Mouse (Mus musculus): ENCODE measurements around the gene Fam120b. TPM values are rescaled to one million over a fixed set of nuclear protein-coding genes. Genes with fewer than 3 reads are reported as not detected.

Gene Fam120b
- polyA plus RNA-seq, 1 experiment from 2014 or later = 29.6 TPM

- Histone ChIP-seq H3K9ac (ENCODE audit: low read length) (no peak overlapping the region), H3K4me2 (ENCODE audit: low read length) (no peak overlapping the region), H3K27me3 (replicated peaks; ENCODE audit: control insufficient read depth, insufficient read depth, low read length) (peaks cover 40% of the 10 kb centered on the region), H3K4me3 (ENCODE audit: low read depth, low read length) (no peak overlapping the region), H3K4me1 (replicated peaks; ENCODE audit: control insufficient read depth, insufficient read depth, low read length) (peaks cover 14% of the 10 kb centered on the region), H3K9me3 (ENCODE audit: control insufficient read depth, low read length) (no peaks in the 10 kb centered on the region), H3K36me3 (ENCODE audit: control insufficient read depth, insufficient read depth, low read length) (no peaks in the 10 kb centered on the region), H3K27ac (ENCODE audit: low read depth) (no peak overlapping the region)
- 91% methylated on average over 5 of the region's 5 CpGs for WGBS
- ATAC-seq (replicated peaks; ENCODE audit: low FRiP score, low TSS enrichment, low read depth) (no peak), DNase-seq (ENCODE audit: low spot score) (no peak)
These were observed 12.6 kb upstream of the Fam120b start for GRCm38 (mm10) chr17:15383360-15383759.

GRCm38 (mm10) chr17:15388892-15389291 lies 7.1 kb upstream of the Fam120b start:
- ATAC-seq (replicated peaks; ENCODE audit: low FRiP score, low TSS enrichment, low read depth) = peak; percentile 40; the same call in 1 of the 2 replicates
- H3K27ac ChIP-seq (ENCODE audit: low read depth) = peak overlapping the region; percentile 51; the same call in 1 of the 2 replicates

GRCm38 (mm10) chr17:15389356-15389755 lies 6.6 kb upstream of the Fam120b start:
- no peaks in the 10 kb centered on the region for H3K9me3 ChIP-seq (ENCODE audit: control insufficient read depth, low read length)
- no peaks in the 10 kb centered on the region for H3K4me1 ChIP-seq (replicated peaks; ENCODE audit: control insufficient read depth, insufficient read depth, low read length)
- no peak overlapping the region for H3K27ac ChIP-seq (ENCODE audit: low read depth)
- DNase-seq (ENCODE audit: low spot score) = peak; percentile 55
- ATAC-seq (replicated peaks; ENCODE audit: low FRiP score, low TSS enrichment, low read depth) = peak; percentile 93
- peak overlapping the region; percentile 22; the same call in 1 of the 2 replicates for H3K4me2 ChIP-seq (ENCODE audit: low read length)
- no peak overlapping the region for H3K9ac ChIP-seq (ENCODE audit: low read length)
- 64% methylated on average over 8 of the region's 8 CpGs for WGBS
- no peaks in the 10 kb centered on the region for H3K36me3 ChIP-seq (ENCODE audit: control insufficient read depth, insufficient read depth, low read length)
- no peak overlapping the region for H3K4me3 ChIP-seq (ENCODE audit: low read depth, low read length)
- no peaks in the 10 kb centered on the region; the same call in 1 of the 2 replicates for H3K27me3 ChIP-seq (replicated peaks; ENCODE audit: control insufficient read depth, insufficient read depth, low read length)

More at GRCm38 (mm10) chr17:15388892-15389291, 7.1 kb upstream of the Fam120b start:
- no peaks in the 10 kb centered on the region for H3K4me1 ChIP-seq (replicated peaks; ENCODE audit: control insufficient read depth, insufficient read depth, low read length)
- WGBS = 69% methylated on average over 4 of the region's 4 CpGs
- no peak overlapping the region for H3K4me3 ChIP-seq (ENCODE audit: low read depth, low read length)
- DNase-seq (ENCODE audit: low spot score) = peak; percentile 50
- no peaks in the 10 kb centered on the region; the same call in 1 of the 2 replicates for H3K27me3 ChIP-seq (replicated peaks; ENCODE audit: control insufficient read depth, insufficient read depth, low read length)
- H3K9ac ChIP-seq (ENCODE audit: low read length) = no peak overlapping the region
- no peak overlapping the region for H3K4me2 ChIP-seq (ENCODE audit: low read length)
- no peaks in the 10 kb centered on the region for H3K9me3 ChIP-seq (ENCODE audit: control insufficient read depth, low read length)
- H3K36me3 ChIP-seq (ENCODE audit: control insufficient read depth, insufficient read depth, low read length) = no peaks in the 10 kb centered on the region

GRCm38 (mm10) chr17:15401716-15402115 lies 5.7 kb downstream of the Fam120b start:
- no peaks in the 10 kb centered on the region for H3K27me3 ChIP-seq (replicated peaks; ENCODE audit: control insufficient read depth, insufficient read depth, low read length)
- H3K9me3 ChIP-seq (ENCODE audit: control insufficient read depth, low read length) = no peaks in the 10 kb centered on the region
- no peak for DNase-seq (ENCODE audit: low spot score)
- H3K27ac ChIP-seq (ENCODE audit: low read depth) = no peak overlapping the region
- H3K36me3 ChIP-seq (ENCODE audit: control insufficient read depth, insufficient read depth, low read length) = peaks cover 48% of the 10 kb centered on the region
- H3K9ac ChIP-seq (ENCODE audit: low read length) = no peak overlapping the region
- H3K4me1 ChIP-seq (replicated peaks; ENCODE audit: control insufficient read depth, insufficient read depth, low read length) = peaks cover 9% of the 10 kb centered on the region
- ATAC-seq (replicated peaks; ENCODE audit: low FRiP score, low TSS enrichment, low read depth) = no peak
- WGBS = 97% methylated on average over 17 of the region's 17 CpGs
- no peak overlapping the region for H3K4me2 ChIP-seq (ENCODE audit: low read length)
- no peak overlapping the region for H3K4me3 ChIP-seq (ENCODE audit: low read depth, low read length)

- ATAC-seq (replicated peaks; ENCODE audit: low FRiP score, low TSS enrichment, low read depth) (no peak), DNase-seq (ENCODE audit: low spot score) (peak; percentile 13)
- no peak overlapping the region for H3K9ac ChIP-seq (ENCODE audit: low read length)
- no peak overlapping the region for H3K27ac ChIP-seq (ENCODE audit: low read depth)
- H3K27me3 ChIP-seq (replicated peaks; ENCODE audit: control insufficient read depth, insufficient read depth, low read length) = no peaks in the 10 kb centered on the region
- no peak overlapping the region for H3K4me3 ChIP-seq (ENCODE audit: low read depth, low read length)
- H3K9me3 ChIP-seq (ENCODE audit: control insufficient read depth, low read length) = no peaks in the 10 kb centered on the region
- no peaks in the 10 kb centered on the region for H3K4me1 ChIP-seq (replicated peaks; ENCODE audit: control insufficient read depth, insufficient read depth, low read length)
- no peak overlapping the region for H3K4me2 ChIP-seq (ENCODE audit: low read length)
- WGBS = 82% methylated on average over 2 of the region's 2 CpGs
- peaks cover 87% of the 10 kb centered on the region for H3K36me3 ChIP-seq (ENCODE audit: control insufficient read depth, insufficient read depth, low read length)
These were observed 10.6 kb downstream of the Fam120b start for GRCm38 (mm10) chr17:15406576-15406975.

GRCm38 (mm10) chr17:15409261-15409660 lies 13.3 kb downstream of the Fam120b start:
- H3K27ac ChIP-seq (ENCODE audit: low read depth) = no peak overlapping the region
- no peaks in the 10 kb centered on the region for H3K27me3 ChIP-seq (replicated peaks; ENCODE audit: control insufficient read depth, insufficient read depth, low read length)
- no peak overlapping the region for H3K4me2 ChIP-seq (ENCODE audit: low read length)
- no peaks in the 10 kb centered on the region for H3K9me3 ChIP-seq (ENCODE audit: control insufficient read depth, low read length)
- peaks cover 82% of the 10 kb centered on the region for H3K36me3 ChIP-seq (ENCODE audit: control insufficient read depth, insufficient read depth, low read length)
- no peak overlapping the region for H3K4me3 ChIP-seq (ENCODE audit: low read depth, low read length)
- DNase-seq (ENCODE audit: low spot score) (no peak), ATAC-seq (replicated peaks; ENCODE audit: low FRiP score, low TSS enrichment, low read depth) (no peak)
- WGBS = 92% methylated on average over 10 of the region's 10 CpGs
- H3K9ac ChIP-seq (ENCODE audit: low read length) = no peak overlapping the region
- no peaks in the 10 kb centered on the region for H3K4me1 ChIP-seq (replicated peaks; ENCODE audit: control insufficient read depth, insufficient read depth, low read length)

GRCm38 (mm10) chr17:15410861-15411260 lies 14.9 kb downstream of the Fam120b start:
- 94% methylated on average over 1 of the region's 1 CpGs for WGBS

GRCm38 (mm10) chr17:15416596-15417215 lies 20.7 kb downstream of the Fam120b start:
- 88% methylated on average over 12 of the region's 12 CpGs for WGBS
- no peaks in the 10 kb centered on the region for H3K4me1 ChIP-seq (replicated peaks; ENCODE audit: control insufficient read depth, insufficient read depth, low read length)
- no peak for ATAC-seq (replicated peaks; ENCODE audit: low FRiP score, low TSS enrichment, low read depth)
- H3K9ac ChIP-seq (ENCODE audit: low read length) = no peak overlapping the region
- no peaks in the 10 kb centered on the region for H3K9me3 ChIP-seq (ENCODE audit: control insufficient read depth, low read length)
- peaks cover 88% of the 10 kb centered on the region for H3K36me3 ChIP-seq (ENCODE audit: control insufficient read depth, insufficient read depth, low read length)
- no peaks in the 10 kb centered on the region for H3K27me3 ChIP-seq (replicated peaks; ENCODE audit: control insufficient read depth, insufficient read depth, low read length)
- H3K4me3 ChIP-seq (ENCODE audit: low read depth, low read length) = no peak overlapping the region
- DNase-seq (ENCODE audit: low spot score) = no peak
- no peak overlapping the region for H3K4me2 ChIP-seq (ENCODE audit: low read length)
- H3K27ac ChIP-seq (ENCODE audit: low read depth) = no peak overlapping the region

More at GRCm38 (mm10) chr17:15410861-15411260, 14.9 kb downstream of the Fam120b start:
- Histone ChIP-seq H3K27me3 (replicated peaks; ENCODE audit: control insufficient read depth, insufficient read depth, low read length) (no peaks in the 10 kb centered on the region), H3K4me2 (ENCODE audit: low read length) (no peak overlapping the region), H3K27ac (ENCODE audit: low read depth) (no peak overlapping the region), H3K4me1 (replicated peaks; ENCODE audit: control insufficient read depth, insufficient read depth, low read length) (no peaks in the 10 kb centered on the region), H3K4me3 (ENCODE audit: low read depth, low read length) (no peak overlapping the region), H3K9ac (ENCODE audit: low read length) (no peak overlapping the region), H3K9me3 (ENCODE audit: control insufficient read depth, low read length) (no peaks in the 10 kb centered on the region), H3K36me3 (ENCODE audit: control insufficient read depth, insufficient read depth, low read length) (peaks cover 84% of the 10 kb centered on the region)
- no peak for ATAC-seq (replicated peaks; ENCODE audit: low FRiP score, low TSS enrichment, low read depth)
- DNase-seq (ENCODE audit: low spot score) = no peak

- Histone ChIP-seq H3K4me2 (ENCODE audit: low read length) (no peak overlapping the region), H3K4me1 (replicated peaks; ENCODE audit: control insufficient read depth, insufficient read depth, low read length) (no peaks in the 10 kb centered on the region), H3K27me3 (replicated peaks; ENCODE audit: control insufficient read depth, insufficient read depth, low read length) (no peaks in the 10 kb centered on the region), H3K9me3 (ENCODE audit: control insufficient read depth, low read length) (peaks cover 4% of the 10 kb centered on the region; the same call in 1 of the 2 replicates), H3K4me3 (ENCODE audit: low read depth, low read length) (no peak overlapping the region), H3K9ac (ENCODE audit: low read length) (no peak overlapping the region), H3K27ac (ENCODE audit: low read depth) (no peak overlapping the region), H3K36me3 (ENCODE audit: control insufficient read depth, insufficient read depth, low read length) (peaks cover 94% of the 10 kb centered on the region)
- ATAC-seq (replicated peaks; ENCODE audit: low FRiP score, low TSS enrichment, low read depth) (no peak), DNase-seq (ENCODE audit: low spot score) (no peak)
- 82% methylated on average over 8 of the region's 8 CpGs for WGBS
These were observed 23.5 kb downstream of the Fam120b start for GRCm38 (mm10) chr17:15419534-15419933.
